Mouse (Mus musculus) adrenal gland, postnatal 25 days (tissue): ENCODE measurements around the gene Zfp825. TPM values are rescaled to one million over a fixed set of nuclear protein-coding genes. Genes with fewer than 3 reads are reported as not detected.

Experiments used
- total RNA-seq: library from RNA; stranded (reverse); gene quantifications from 2 replicates; pipeline ENCODE4 v1.2.3, GENCODE M21; 2021

The Zfp825 gene
- total RNA-seq, 1 experiment from 2014 or later = 13.7 TPM

Other genes starting within 250 kb of the Zfp825 start
- gene Ahrr, start 201.7 kb downstream of the Zfp825 start, total RNA-seq = 1.1 and 1.7 TPM in 2 replicates
- gene Pdcd6, start 176.4 kb downstream of the Zfp825 start, total RNA-seq = 147 and 161 TPM in 2 replicates
- 591 and 621 TPM in 2 replicates for gene Sdha, start 143.7 kb downstream of the Zfp825 start, total RNA-seq
- gene Ccdc127, start 143.7 kb downstream of the Zfp825 start, total RNA-seq = 52.4 and 57.8 TPM in 2 replicates
- gene Lrrc14b, start 130.0 kb downstream of the Zfp825 start, total RNA-seq = 0.24 and 0.43 TPM in 2 replicates
- gene Zfp72, start 103.2 kb downstream of the Zfp825 start, total RNA-seq = 4.4 and 4.7 TPM in 2 replicates
- gene Ftl1-ps1, start 94.3 kb downstream of the Zfp825 start, total RNA-seq = 719 and 903 TPM in 2 replicates
- gene Erap1, start 145.6 kb upstream of the Zfp825 start, total RNA-seq = 62.5 and 79.6 TPM in 2 replicates